Mouse (Mus musculus) limb, embryonic 13.5 days (tissue): ENCODE results near the gene Dmrtb1. TPM values are rescaled to one million over a fixed set of nuclear protein-coding genes. Genes with fewer than 3 reads are reported as not detected.

Experiments
- ATAC-seq: fragments of 200-750 bp; cut with Nextera tagmentation; 2 replicates; pipeline ENCODE4 v1.8.0; 2017; ENCODE audit warnings: low read depth, moderate number of reproducible peaks, moderate TSS enrichment; ENCODE audit not compliant: low FRiP score
- H3K27ac ChIP-seq: fragments of 300-500 bp; sonication (generic); 2 replicates; pipeline ENCODE4 v1.5.1; 2015; ENCODE audit warnings: inconsistent platforms, mild to moderate bottlenecking, moderate library complexity
- H3K27me3 ChIP-seq: fragments of 300-500 bp; sonication (generic); 2 replicates; pipeline ENCODE4 v1.6.1; 2015; ENCODE audit warnings: mild to moderate bottlenecking, inconsistent platforms
- H3K36me3 ChIP-seq: fragments of 300-500 bp; sonication (generic); 2 replicates; pipeline ENCODE4 v1.6.1; 2015; ENCODE audit warnings: inconsistent platforms, mild to moderate bottlenecking, moderate library complexity
- H3K4me1 ChIP-seq: fragments of 300-500 bp; sonication (generic); 2 replicates; pipeline ENCODE4 v1.6.1; 2015; ENCODE audit warnings: inconsistent platforms
- H3K4me2 ChIP-seq: fragments of 300-500 bp; sonication (generic); replicated peaks from 2 replicates; pipeline ENCODE4 v1.6.1; 2015; ENCODE audit warnings: inconsistent platforms, mild to moderate bottlenecking, moderate library complexity
- H3K4me3 ChIP-seq: fragments of 300-500 bp; sonication (generic); 2 replicates; pipeline ENCODE4 v1.5.1; 2015; ENCODE audit warnings: moderate library complexity, mild to moderate bottlenecking, inconsistent platforms
- H3K9ac ChIP-seq: fragments of 300-500 bp; sonication (generic); 2 replicates; pipeline ENCODE4 v1.6.1; 2015; ENCODE audit warnings: mild to moderate bottlenecking, inconsistent platforms
- H3K9me3 ChIP-seq: fragments of 300-500 bp; sonication (generic); 2 replicates; pipeline ENCODE4 v1.6.1; 2016; ENCODE audit warnings: inconsistent platforms
- WGBS: fragments of 180-500 bp; shearing (Covaris S2); methylation state at CpG from one replicate; pipeline ENCODE4 v1.1.7; 2015; 5-methylcytosine and 5-hydroxymethylcytosine counted together
- polyA plus RNA-seq: library from polyadenylated mRNA; unstranded; fragments of >200 nt; fragmentation: Nextera tagmentation; extraction: Ambion mirVana; gene quantifications from 2 replicates; pipeline ENCODE4 v1.2.1, GENCODE M21; 2015

Gene Dmrtb1
- polyA plus RNA-seq, 1 experiment from 2014 or later: 0.32 TPM

DNA sequence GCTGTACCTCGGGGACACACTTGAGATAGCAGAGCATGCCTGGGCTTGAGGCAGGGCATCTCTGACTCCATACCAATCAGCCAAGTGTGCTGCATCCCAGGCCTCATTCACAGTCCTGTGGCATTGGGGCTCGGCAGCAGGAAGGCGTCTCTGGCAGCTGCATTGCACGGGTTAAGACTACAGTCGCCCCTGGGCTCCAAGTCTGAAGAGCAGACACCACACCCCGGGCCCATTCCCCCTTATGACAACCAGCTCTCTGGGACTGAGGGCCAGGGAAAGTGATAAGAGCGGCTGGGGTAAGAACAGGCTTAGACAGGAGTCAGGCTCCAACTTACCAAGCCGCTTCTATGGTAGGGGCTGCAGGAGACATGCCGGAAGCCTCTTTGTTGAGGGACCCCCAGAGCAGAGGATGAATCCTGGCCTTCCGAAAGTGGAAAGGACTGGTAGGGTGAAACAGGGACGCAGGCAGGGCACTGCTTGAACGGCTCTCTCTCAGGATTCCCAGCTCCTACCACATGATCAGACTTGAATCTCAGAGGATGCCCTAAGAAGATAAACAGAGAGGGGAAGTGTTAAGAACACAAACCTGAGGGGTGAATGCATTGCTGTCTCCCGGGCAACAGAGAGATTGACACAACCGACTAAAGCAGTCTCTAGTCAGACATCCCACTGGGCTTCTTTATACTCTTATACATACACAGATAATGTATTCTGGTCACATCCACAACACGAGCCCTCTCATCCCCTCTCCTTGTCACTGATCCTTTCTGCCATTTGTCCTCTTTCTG is 3.5 kb downstream of the Dmrtb1 start:
- no peak overlapping the region for H3K9ac ChIP-seq

GRCm38 (mm10) chr4:107675645-107676044 is 8.4 kb downstream of the Dmrtb1 start:
- Histone ChIP-seq H3K27me3 (peaks cover 25% of the 10 kb centered on the region), H3K9me3 (no peaks in the 10 kb centered on the region), H3K9ac (no peak overlapping the region), H3K27ac (no peak overlapping the region), H3K36me3 (no peaks in the 10 kb centered on the region), H3K4me3 (no peak overlapping the region), H3K4me2 (no peak overlapping the region), H3K4me1 (peaks cover 39% of the 10 kb centered on the region)
- ATAC-seq: no peak
- WGBS: 60% methylated on average over 10 of the region's 10 CpGs

More for the DNA sequence above, 3.5 kb downstream of the Dmrtb1 start:
- Histone ChIP-seq H3K4me3 (no peak overlapping the region), H3K4me1 (peaks cover 21% of the 10 kb centered on the region), H3K4me2 (no peak overlapping the region), H3K36me3 (no peaks in the 10 kb centered on the region), H3K9me3 (no peaks in the 10 kb centered on the region), H3K27me3 (peaks cover 6% of the 10 kb centered on the region; the same call in 1 of the 2 replicates), H3K27ac (no peak overlapping the region)
- no peak for ATAC-seq
- WGBS: 49% methylated on average over 15 of the region's 15 CpGs

- no peaks in the 10 kb centered on the region for H3K9me3 ChIP-seq
- H3K4me1 ChIP-seq: peaks cover 32% of the 10 kb centered on the region
- peaks cover 19% of the 10 kb centered on the region for H3K27me3 ChIP-seq
- H3K4me2 ChIP-seq: peak overlapping the region; percentile 43
- no peak for ATAC-seq
- no peak overlapping the region for H3K4me3 ChIP-seq
- 30% methylated on average over 5 of the region's 5 CpGs for WGBS
- H3K9ac ChIP-seq: no peak overlapping the region
- no peak overlapping the region for H3K27ac ChIP-seq
- no peaks in the 10 kb centered on the region for H3K36me3 ChIP-seq
These were observed 9.7 kb downstream of the Dmrtb1 start for GRCm38 (mm10) chr4:107674322-107674644.

GRCm38 (mm10) chr4:107673638-107674321 is 10.2 kb downstream of the Dmrtb1 start:
- Histone ChIP-seq H3K27me3 (peaks cover 19% of the 10 kb centered on the region), H3K27ac (no peak overlapping the region), H3K9ac (no peak overlapping the region), H3K4me3 (no peak overlapping the region), H3K4me2 (peak overlapping the region; percentile 43), H3K36me3 (no peaks in the 10 kb centered on the region), H3K4me1 (peaks cover 32% of the 10 kb centered on the region), H3K9me3 (no peaks in the 10 kb centered on the region)
- WGBS: 21% methylated on average over 23 of the region's 23 CpGs
- peak; percentile 83 for ATAC-seq

- Histone ChIP-seq H3K4me1 (peaks cover 25% of the 10 kb centered on the region), H3K9me3 (no peaks in the 10 kb centered on the region), H3K36me3 (no peaks in the 10 kb centered on the region), H3K4me2 (no peak overlapping the region), H3K4me3 (no peak overlapping the region), H3K27ac (no peak overlapping the region), H3K27me3 (peaks cover 19% of the 10 kb centered on the region), H3K9ac (no peak overlapping the region)
- no peak for ATAC-seq
- WGBS: 56% methylated on average over 5 of the region's 5 CpGs
These were observed 13.3 kb downstream of the Dmrtb1 start for GRCm38 (mm10) chr4:107670731-107671130.

DNA sequence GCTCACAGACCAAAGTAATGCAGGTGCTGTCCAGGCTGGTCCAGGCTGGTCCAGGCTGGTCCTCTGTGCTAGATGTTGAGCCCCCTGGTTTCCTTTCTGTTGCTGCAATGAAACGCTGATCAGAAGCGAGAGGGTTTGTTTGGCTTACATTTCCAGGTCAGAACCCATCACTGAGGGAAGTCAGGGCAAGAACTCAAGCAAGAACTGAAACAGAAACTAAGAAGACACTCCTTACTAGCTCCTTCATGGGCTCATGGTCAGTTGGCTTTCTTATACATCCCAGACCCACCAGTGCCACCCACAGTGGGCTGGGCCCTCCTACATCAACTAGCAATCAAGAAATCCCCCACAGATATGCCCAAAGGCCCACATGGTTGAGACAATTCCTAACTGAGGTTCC is 15.5 kb downstream of the Dmrtb1 start:
- ATAC-seq: no peak
- WGBS: 90% methylated on average over 2 of the region's 2 CpGs
- no peaks in the 10 kb centered on the region for H3K36me3 ChIP-seq
- H3K27me3 ChIP-seq: peaks cover 17% of the 10 kb centered on the region
- no peak overlapping the region for H3K4me3 ChIP-seq
- no peak overlapping the region for H3K9ac ChIP-seq
- H3K4me1 ChIP-seq: peaks cover 8% of the 10 kb centered on the region
- H3K9me3 ChIP-seq: no peaks in the 10 kb centered on the region
- H3K4me2 ChIP-seq: no peak overlapping the region
- H3K27ac ChIP-seq: no peak overlapping the region

- Histone ChIP-seq H3K9me3 (no peaks in the 10 kb centered on the region), H3K4me3 (no peak overlapping the region), H3K9ac (no peak overlapping the region), H3K27me3 (peaks cover 11% of the 10 kb centered on the region; the same call in 1 of the 2 replicates), H3K4me2 (no peak overlapping the region), H3K27ac (no peak overlapping the region), H3K36me3 (no peaks in the 10 kb centered on the region), H3K4me1 (peaks cover 27% of the 10 kb centered on the region)
- ATAC-seq: no peak
- WGBS: 90% methylated on average over 11 of the region's 11 CpGs
These were observed 23.4 kb downstream of the Dmrtb1 start for GRCm38 (mm10) chr4:107660649-107661048.

- H3K27ac ChIP-seq: no peak overlapping the region
- peaks cover 50% of the 10 kb centered on the region for H3K4me1 ChIP-seq
- 74% methylated on average over 5 of the region's 5 CpGs for WGBS
- no peak overlapping the region for H3K4me2 ChIP-seq
- H3K9ac ChIP-seq: no peak overlapping the region
- H3K27me3 ChIP-seq: peaks cover 27% of the 10 kb centered on the region
- ATAC-seq: no peak
- no peaks in the 10 kb centered on the region for H3K9me3 ChIP-seq
- H3K36me3 ChIP-seq: no peaks in the 10 kb centered on the region
- no peak overlapping the region for H3K4me3 ChIP-seq
These were observed 30.8 kb downstream of the Dmrtb1 start for GRCm38 (mm10) chr4:107653280-107653643.

DNA sequence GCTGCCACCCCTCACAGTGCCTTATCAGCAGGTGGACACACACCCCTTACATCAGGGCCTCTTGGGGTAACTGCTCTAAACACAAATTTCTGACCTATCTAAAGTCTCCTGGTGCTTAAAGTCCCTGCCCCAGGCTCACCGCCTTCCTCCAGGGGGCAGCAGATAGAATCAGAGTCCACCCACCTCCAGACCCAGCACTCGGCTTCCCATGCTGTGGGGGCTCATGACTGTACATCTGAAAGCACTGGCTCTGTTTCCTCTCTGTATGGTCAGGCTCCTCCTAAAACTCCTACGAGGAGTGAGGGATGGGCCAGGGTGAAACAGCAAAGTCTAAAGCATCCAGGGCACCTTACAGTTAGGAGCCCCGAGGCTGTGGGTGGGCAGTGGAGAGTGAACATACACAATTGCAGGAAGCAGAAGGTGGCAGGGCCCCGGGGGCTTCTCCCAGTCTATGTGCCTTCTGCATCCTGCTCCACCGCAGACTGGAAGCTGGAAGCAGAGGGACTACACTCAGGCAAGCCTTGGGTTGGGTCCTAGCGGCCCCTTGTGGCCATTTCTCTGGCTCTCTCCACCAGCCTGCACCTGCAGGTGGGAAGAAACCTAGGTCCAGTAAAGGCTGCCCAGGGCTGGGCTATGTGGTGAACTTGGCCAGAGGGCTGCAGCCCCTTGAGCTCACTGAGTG is 31.3 kb downstream of the Dmrtb1 start:
- H3K9ac ChIP-seq: no peak overlapping the region
- WGBS: 11% methylated on average over 7 of the region's 7 CpGs
- H3K27me3 ChIP-seq: peaks cover 27% of the 10 kb centered on the region
- ATAC-seq: peak; percentile 80
- no peaks in the 10 kb centered on the region for H3K36me3 ChIP-seq
- H3K27ac ChIP-seq: no peak overlapping the region
- no peak overlapping the region for H3K4me3 ChIP-seq
- H3K4me2 ChIP-seq: peak overlapping the region; percentile 41; the same call in 1 of the 2 replicates
- no peaks in the 10 kb centered on the region for H3K9me3 ChIP-seq
- peaks cover 45% of the 10 kb centered on the region for H3K4me1 ChIP-seq

DNA sequence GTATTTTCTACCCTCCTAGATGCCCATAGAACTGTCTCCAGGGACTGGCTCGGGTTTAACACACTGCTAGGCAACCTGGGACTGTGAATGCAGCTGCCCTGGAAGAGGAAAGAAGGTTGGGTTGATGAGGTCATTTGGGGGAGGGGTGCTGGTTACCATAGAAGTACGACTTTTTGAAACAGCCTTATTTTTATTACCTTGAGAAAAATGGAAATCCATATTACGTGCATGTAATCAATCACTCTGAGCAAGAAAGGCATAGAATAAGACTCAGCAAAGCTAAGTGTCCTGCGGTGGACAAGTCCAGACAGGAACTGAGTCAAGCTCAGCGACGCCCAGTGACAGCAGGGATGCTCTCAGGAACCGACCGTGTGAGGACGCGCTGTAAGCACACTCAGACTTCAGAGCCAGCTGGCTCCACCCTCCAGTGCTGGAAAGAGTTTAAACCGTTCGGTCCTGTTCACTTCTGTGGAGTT is 33.0 kb downstream of the Dmrtb1 start:
- Histone ChIP-seq H3K9me3 (no peaks in the 10 kb centered on the region), H3K4me1 (peaks cover 38% of the 10 kb centered on the region), H3K27ac (no peak overlapping the region), H3K27me3 (peaks cover 21% of the 10 kb centered on the region), H3K36me3 (no peaks in the 10 kb centered on the region), H3K4me2 (peak overlapping the region; percentile 34), H3K4me3 (no peak overlapping the region), H3K9ac (no peak overlapping the region)
- WGBS: 18% methylated on average over 12 of the region's 12 CpGs
- no peak for ATAC-seq

DNA sequence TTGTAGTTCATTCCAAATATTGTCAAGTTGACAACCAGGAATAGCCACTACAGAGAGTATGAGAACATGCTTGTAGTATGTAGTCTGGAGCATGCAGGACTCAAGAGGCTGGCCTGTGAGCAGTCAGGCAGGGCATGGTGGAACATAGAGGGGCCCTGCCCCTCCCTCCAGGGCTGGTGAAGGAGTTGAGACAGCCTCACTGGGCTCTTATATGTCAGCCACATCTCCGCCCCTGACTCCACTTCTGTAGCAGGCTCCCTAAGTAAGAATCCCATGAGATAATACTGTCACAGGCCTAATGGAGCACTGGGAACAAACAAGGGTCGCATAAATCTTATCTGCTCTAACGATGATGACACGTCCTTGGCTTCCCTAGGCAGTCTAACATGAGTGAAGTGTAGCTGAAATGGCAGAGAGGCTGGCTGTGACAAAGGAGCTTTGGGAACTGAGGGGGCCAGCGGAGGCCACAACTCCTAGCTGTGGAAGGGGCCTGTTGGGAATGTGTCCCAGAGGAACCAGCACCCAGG is 35.0 kb downstream of the Dmrtb1 start:
- Histone ChIP-seq H3K4me1 (peaks cover 28% of the 10 kb centered on the region), H3K4me2 (no peak overlapping the region), H3K4me3 (no peak overlapping the region), H3K27me3 (peaks cover 8% of the 10 kb centered on the region; the same call in 1 of the 2 replicates), H3K9me3 (no peaks in the 10 kb centered on the region), H3K27ac (no peak overlapping the region), H3K36me3 (no peaks in the 10 kb centered on the region), H3K9ac (no peak overlapping the region)
- WGBS: 86% methylated on average over 5 of the region's 5 CpGs
- no peak for ATAC-seq

DNA sequence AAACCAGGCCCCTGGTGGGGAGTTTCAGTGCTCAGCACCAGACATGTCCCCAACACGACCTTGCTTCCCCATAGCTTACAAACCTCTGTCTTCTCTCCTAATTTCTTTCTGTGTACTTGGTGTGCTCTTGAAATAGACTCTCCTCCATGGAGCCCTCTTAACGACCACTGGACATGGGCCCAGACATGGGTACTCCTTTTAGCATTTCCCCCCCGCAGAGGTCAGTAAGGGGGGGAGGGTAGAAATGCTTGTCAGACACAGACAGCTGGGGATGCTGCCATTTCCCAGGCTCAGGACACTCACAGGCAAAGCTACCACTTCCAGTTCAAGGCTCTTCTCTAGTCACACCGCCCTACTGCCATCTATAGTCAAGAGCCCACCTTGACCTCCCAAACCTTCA is 42.4 kb downstream of the Dmrtb1 start:
- Histone ChIP-seq H3K4me1 (peaks cover 31% of the 10 kb centered on the region), H3K9ac (no peak overlapping the region), H3K4me3 (no peak overlapping the region), H3K9me3 (no peaks in the 10 kb centered on the region), H3K36me3 (no peaks in the 10 kb centered on the region), H3K27me3 (no peaks in the 10 kb centered on the region), H3K4me2 (no peak overlapping the region), H3K27ac (no peak overlapping the region; the same call in 1 of the 2 replicates)
- 64% methylated on average over 4 of the region's 4 CpGs for WGBS
- no peak for ATAC-seq
